Mouse (Mus musculus) G1E (cell line): Measurements from ENCODE around the gene Srxn1.

Experiments used
- CTCF ChIP-seq: IDR thresholded peaks from 2 replicates; pipeline ENCODE4 v1.5.1; 2012; ENCODE audit warnings: low read depth, low read length, inconsistent platforms, mixed read lengths
- GATA1 ChIP-seq: IDR thresholded peaks from 2 replicates; pipeline ENCODE4 v1.6.1; 2012; ENCODE audit warnings: borderline replicate concordance, low read length, inconsistent platforms, mixed read lengths
- GATA2 ChIP-seq: IDR thresholded peaks from 2 replicates; pipeline ENCODE4 v1.6.1; 2012; ENCODE audit warnings: low read depth, low read length, inconsistent platforms, borderline replicate concordance
- POLR2AphosphoS5 ChIP-seq: IDR thresholded peaks from 2 replicates; pipeline ENCODE4 v1.6.1; 2012; ENCODE audit warnings: low read depth, low read length, inconsistent platforms; ENCODE audit not compliant: insufficient replicate concordance
- TAL1 ChIP-seq: conservative IDR thresholded peaks from 2 replicates; pipeline ENCODE4 v1.6.1; 2012; ENCODE audit warnings: low read depth, low read length, inconsistent platforms, mixed read lengths

DNA sequence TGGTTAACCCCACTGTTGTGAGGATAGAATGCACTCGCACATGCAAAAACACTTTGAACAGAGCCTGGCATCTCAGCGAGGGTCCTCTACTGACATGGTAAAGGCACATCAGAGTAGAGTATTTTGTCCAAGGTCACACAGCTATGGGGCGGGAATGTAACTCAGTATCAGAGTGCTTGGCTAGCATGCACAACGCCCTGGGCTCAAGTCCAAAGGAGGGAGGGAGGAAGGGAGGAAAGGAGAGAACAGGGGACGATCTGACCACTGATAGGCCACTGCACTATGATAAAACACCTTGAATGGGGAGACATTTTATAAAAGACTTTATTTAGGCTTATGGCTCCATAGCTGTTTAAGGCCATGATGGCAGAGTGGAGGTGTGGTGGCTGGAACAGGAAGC lies 15.7 kb upstream of the Srxn1 start:
- TF ChIP-seq CTCF: no peak
- no peak for TF ChIP-seq POLR2AphosphoS5
- no peak for TF ChIP-seq GATA1
- no peak for TF ChIP-seq GATA2
- no peak for TF ChIP-seq TAL1
